29 mouse cellular contexts compared by ENCODE assay signal in the genomic region with DNA sequence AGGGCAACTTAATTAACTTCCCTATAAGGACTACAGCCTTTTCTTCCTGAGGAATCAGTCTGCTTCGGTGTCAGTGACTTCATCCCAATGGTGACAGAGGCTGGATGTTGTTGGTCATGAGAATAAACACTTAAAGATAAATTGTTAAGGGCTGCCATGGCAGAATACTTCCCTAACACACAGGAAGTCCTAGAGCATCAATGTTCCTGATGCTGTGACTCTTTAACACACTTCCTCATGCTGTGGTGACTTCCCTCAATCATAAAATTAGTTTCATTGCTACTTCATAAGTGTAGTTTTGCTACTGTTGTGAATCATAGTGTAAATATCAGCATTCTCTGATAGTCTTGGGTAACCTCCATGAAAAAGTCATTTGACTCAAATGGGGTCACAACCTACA.
DNase-seq lines count a peak whose midpoint lies in the region; ATAC-seq lines count a peak whose summit lies in the region.
"Had no signal": no experiment of that assay in that cellular context is flagged by ENCODE, and none has a peak within 500 bp of the region (broad histone marks: within the 10 kb centered on the region; RNA-seq: fewer than 3 reads in every experiment).

No protein-coding gene starts in this region.

- H3K27ac ChIP-seq in midbrain, embryonic 11.5 days (ENCODE audit: low read depth, low read length): no peak overlapping the region
- H3K27ac ChIP-seq in midbrain, embryonic 16.5 days (ENCODE audit: low read length): no peak overlapping the region
- H3K27ac ChIP-seq: embryonic facial prominence, embryonic 13.5 days; forebrain, embryonic 15.5 days; gastrocnemius, adult 2 months; hindbrain, embryonic 12.5 days; hindbrain, postnatal 0 days; limb, embryonic 13.5 days; liver, embryonic 14.5 days had no signal

- H3K4me1 ChIP-seq in midbrain, embryonic 11.5 days (ENCODE audit: control insufficient read depth, insufficient read depth, low read length): no peaks in the 10 kb centered on the region
- H3K4me1 ChIP-seq in midbrain, embryonic 16.5 days (ENCODE audit: control insufficient read depth, insufficient read depth, low read length): no peaks in the 10 kb centered on the region
- H3K4me1 ChIP-seq: forebrain, embryonic 15.5 days; limb, embryonic 13.5 days had no signal

- WGBS in midbrain, embryonic 11.5 days: 74% methylated on average over 1 of the region's 1 CpGs
- WGBS in midbrain, embryonic 16.5 days: 60% methylated on average over 1 of the region's 1 CpGs

- H3K4me3 ChIP-seq in midbrain, embryonic 11.5 days (ENCODE audit: low read depth, low read length): no peak overlapping the region
- H3K4me3 ChIP-seq in midbrain, embryonic 16.5 days (ENCODE audit: low read depth, low read length): no peak overlapping the region
- H3K4me3 ChIP-seq: embryonic facial prominence, embryonic 13.5 days; forebrain, embryonic 10.5 days; forebrain, embryonic 15.5 days; gastrocnemius, adult 2 months; hindbrain, embryonic 12.5 days; kidney, embryonic 15.5 days; limb, embryonic 13.5 days had no signal

- H3K36me3 ChIP-seq in midbrain, embryonic 11.5 days (ENCODE audit: control insufficient read depth, insufficient read depth, low read length): no peaks in the 10 kb centered on the region
- H3K36me3 ChIP-seq in midbrain, embryonic 16.5 days (ENCODE audit: control insufficient read depth, insufficient read depth, low read length): no peaks in the 10 kb centered on the region
- H3K36me3 ChIP-seq: embryonic facial prominence, embryonic 13.5 days; forebrain, embryonic 10.5 days; forebrain, embryonic 15.5 days; hindbrain, embryonic 12.5 days; kidney, embryonic 15.5 days; limb, embryonic 13.5 days had no signal

- no peak for ATAC-seq in midbrain, embryonic 11.5 days (ENCODE audit: low FRiP score)
- no peak for ATAC-seq in midbrain, embryonic 16.5 days
- peak; percentile 53 to 64; a peak in 2 of 4 replicates for ATAC-seq in hematopoietic stem cell, adult 5-6 weeks (replicated peaks in 1 of 2; ENCODE audit: insufficient read depth in 1 of 2, low FRiP score in 2 of 2, low TSS enrichment in 1 of 2, low read depth in 1 of 2, poor library complexity in 2 of 2, severe bottlenecking in 2 of 2)
- ATAC-seq in monocyte, adult 5-6 weeks (replicated peaks; ENCODE audit: insufficient number of reproducible peaks, low FRiP score, low TSS enrichment, poor library complexity, severe bottlenecking): peak; percentile 83
- ATAC-seq: activated CD4-positive, CD25-positive, alpha-beta regulatory T cell, adult 4 months; forebrain, embryonic 15.5 days; hindbrain, postnatal 0 days had no signal

- peak; percentile 51 for DNase-seq in midbrain, embryonic 11.5 days (ENCODE audit: low spot score, missing footprints)
- DNase-seq in lung, postnatal 10 days: no peak
- DNase-seq in left cerebral cortex, adult 8-10 months (ENCODE audit: low spot score in 2 of 2): no peak
- DNase-seq: adrenal gland, adult 2 months; adrenal gland, postnatal 36 days; cerebellum, adult 8-10 months; cerebellum, postnatal 25 days; gastrocnemius, adult 2 months; heart, postnatal 14 days; kidney, adult 18-20 months; kidney, postnatal 25 days; lung, embryonic 14.5 days; midbrain, embryonic 14.5 days; right cerebral cortex, adult 18-20 months; right cerebral cortex, postnatal 4 days; thymus, postnatal 4 days had no signal

- H3K27me3 ChIP-seq in midbrain, embryonic 11.5 days (ENCODE audit: control insufficient read depth, insufficient read depth, low read length): no peaks in the 10 kb centered on the region
- H3K27me3 ChIP-seq in midbrain, embryonic 16.5 days (ENCODE audit: control insufficient read depth, insufficient read depth, low read depth, low read length): no peaks in the 10 kb centered on the region
- H3K27me3 ChIP-seq: CH12.LX; embryonic facial prominence, embryonic 13.5 days; forebrain, embryonic 15.5 days; hindbrain, embryonic 12.5 days; kidney, embryonic 15.5 days had no signal

- H3K4me2 ChIP-seq in midbrain, embryonic 11.5 days: no peak overlapping the region
- no peak overlapping the region for H3K4me2 ChIP-seq in midbrain, embryonic 16.5 days (ENCODE audit: low read length)
- H3K4me2 ChIP-seq: embryonic facial prominence, embryonic 13.5 days; forebrain, embryonic 15.5 days; hindbrain, embryonic 12.5 days; kidney, embryonic 15.5 days; limb, embryonic 13.5 days; lung, embryonic 14.5 days had no signal

- H3K9ac ChIP-seq in midbrain, embryonic 11.5 days (ENCODE audit: low read length): no peak overlapping the region
- H3K9ac ChIP-seq in midbrain, embryonic 16.5 days (ENCODE audit: low read depth, low read length): no peak overlapping the region
- H3K9ac ChIP-seq: embryonic facial prominence, embryonic 13.5 days; forebrain, embryonic 15.5 days; hindbrain, embryonic 12.5 days; kidney, embryonic 15.5 days; limb, embryonic 13.5 days; liver, embryonic 14.5 days; lung, embryonic 14.5 days had no signal

- no peaks in the 10 kb centered on the region for H3K9me3 ChIP-seq in midbrain, embryonic 11.5 days (ENCODE audit: control insufficient read depth, low read length)
- H3K9me3 ChIP-seq in midbrain, embryonic 16.5 days (replicated peaks; ENCODE audit: control insufficient read depth, low read length, poor library complexity, severe bottlenecking): no peaks in the 10 kb centered on the region
- H3K9me3 ChIP-seq: embryonic facial prominence, embryonic 13.5 days; forebrain, embryonic 10.5 days; forebrain, embryonic 15.5 days; hindbrain, embryonic 12.5 days; kidney, embryonic 15.5 days had no signal

Comparison
In these comparisons a context has a peak if more than half of its experiments do, and no peak if none do; other contexts are left out.
1. ATAC-seq: peak in hematopoietic stem cell, adult 5-6 weeks (2 of 2) and monocyte, adult 5-6 weeks (single experiment); none in midbrain, embryonic 11.5 days (single experiment) and midbrain, embryonic 16.5 days (single experiment).